Mouse (Mus musculus) megakaryocyte, embryonic 14.5 days (primary cell): ENCODE results near the gene BC049352. TPM values are rescaled to one million over a fixed set of nuclear protein-coding genes. Genes with fewer than 3 reads are reported as not detected.

Experiments
- H3K27me3 ChIP-seq: replicated peaks from 2 replicates; pipeline ENCODE3; 2012; ENCODE audit warnings: inconsistent platforms
- H3K36me3 ChIP-seq: replicated peaks from 2 replicates; pipeline ENCODE3; 2012; ENCODE audit warnings: low read length, inconsistent platforms, mixed read lengths
- H3K4me1 ChIP-seq: 2 replicates; pipeline ENCODE4 v1.6.1; 2012; ENCODE audit warnings: inconsistent platforms
- H3K4me3 ChIP-seq: replicated peaks from 2 replicates; pipeline ENCODE3; 2012; ENCODE audit warnings: moderate library complexity, mild to moderate bottlenecking, inconsistent platforms
- H3K9me3 ChIP-seq: 2 replicates; pipeline ENCODE4 v1.6.1; 2012; ENCODE audit warnings: inconsistent platforms
- FLI1 ChIP-seq: IDR thresholded peaks from 2 replicates; pipeline ENCODE4 v1.6.1; 2012; ENCODE audit warnings: low read length, inconsistent platforms, mixed read lengths
- GATA1 ChIP-seq: IDR thresholded peaks from 3 replicates; pipeline ENCODE4 v1.6.1; 2012; ENCODE audit warnings: mixed read lengths, low read length, inconsistent platforms, borderline replicate concordance
- polyA plus RNA-seq: library from polyadenylated mRNA; stranded (reverse); fragments of >175 nt; gene quantifications from 2 replicates; pipeline ENCODE4 v1.2.3, GENCODE M21; 2012; ENCODE audit warnings: low replicate concordance; ENCODE audit not compliant: insufficient read depth

BC049352 gene
- polyA plus RNA-seq: 0.13 TPM in 1 of 2 replicates, not detected in the other

DNA sequence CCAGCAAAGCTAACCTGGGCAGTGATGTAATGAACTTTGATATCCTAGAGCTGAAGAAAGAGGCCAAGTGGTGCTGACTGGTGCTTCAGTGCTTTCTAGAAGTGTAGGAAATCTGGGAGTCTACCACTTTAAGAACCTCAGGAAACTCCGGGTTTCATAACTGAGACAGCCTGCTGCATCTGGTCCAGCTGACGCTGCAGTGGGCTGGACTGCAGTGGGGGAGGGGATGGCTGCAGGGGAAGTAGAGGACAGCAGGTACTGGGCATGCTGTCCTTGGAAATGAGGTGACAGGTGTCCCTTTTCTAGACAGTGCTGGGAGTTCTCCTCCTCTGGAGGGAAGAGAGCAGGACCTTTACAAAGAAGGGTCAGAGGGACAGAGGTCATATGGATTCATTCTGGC lies at the start of gene BC049352:
Gene BC049352 (plus strand): TSS at position 238 of the 400 bp plus-strand sequence.
- H3K36me3 ChIP-seq: no peaks in the 10 kb centered on the region
- no peak within 1 kb of the TSS for H3K4me3 ChIP-seq
- H3K9me3 ChIP-seq: 0 out of 2 replicates have a peak, but pooled peaks cover 4% of the 10 kb centered on the region
- TF ChIP-seq FLI1 (no peak), GATA1 (no peak)
- H3K4me1 ChIP-seq: peaks cover 3% of the 10 kb centered on the region; the same call in 1 of the 2 replicates
- peaks cover 84% of the 10 kb centered on the region for H3K27me3 ChIP-seq

GRCm38 (mm10) chr9:45133484-45134310 lies 48.1 kb upstream of the BC049352 start:
- TF ChIP-seq FLI1: no peak
- TF ChIP-seq GATA1: no peak
- no peaks in the 10 kb centered on the region for H3K36me3 ChIP-seq
- no peak overlapping the region for H3K4me3 ChIP-seq
- peaks cover 8% of the 10 kb centered on the region for H3K4me1 ChIP-seq
- H3K9me3 ChIP-seq: no peaks in the 10 kb centered on the region
- peaks cover 99% of the 10 kb centered on the region for H3K27me3 ChIP-seq

DNA sequence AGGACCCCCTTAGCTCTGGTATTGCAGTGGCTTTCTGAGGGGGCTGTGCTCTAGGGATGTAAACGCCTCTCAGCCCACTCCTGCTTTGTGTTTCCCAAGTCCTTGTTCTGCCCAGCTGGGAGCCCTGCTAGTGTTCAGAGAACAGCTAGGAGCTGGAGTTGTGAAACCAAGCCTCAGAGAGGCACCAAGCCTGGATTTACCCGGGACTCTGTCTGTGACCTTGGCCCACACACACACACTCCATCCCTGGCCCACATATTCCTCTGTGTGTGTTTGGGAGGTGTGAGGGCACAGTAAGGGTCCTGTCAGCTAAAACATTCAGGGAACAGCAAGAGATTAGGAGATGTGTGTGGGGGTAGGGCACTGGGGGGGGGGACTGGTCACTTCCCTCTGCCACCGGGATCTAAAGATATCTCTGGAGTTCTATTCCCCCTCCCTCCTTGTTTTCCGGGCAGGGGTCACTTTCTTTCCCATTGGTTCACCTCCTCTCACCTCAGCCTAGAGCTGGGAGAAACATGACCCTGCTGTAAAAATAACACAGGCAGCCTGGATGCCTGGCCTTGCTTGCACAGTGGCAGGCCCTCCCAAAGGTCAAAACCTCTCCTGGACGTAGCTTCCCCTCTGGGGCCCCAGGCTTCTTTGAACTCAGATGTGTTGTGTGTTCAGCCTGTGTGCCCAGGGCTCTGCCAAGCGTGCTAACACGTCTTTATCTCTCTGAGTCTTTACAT lies 45.2 kb upstream of the BC049352 start:
- TF ChIP-seq FLI1: no peak
- no peak for TF ChIP-seq GATA1
- Histone ChIP-seq H3K4me3 (no peak overlapping the region), H3K4me1 (peaks cover 9% of the 10 kb centered on the region), H3K36me3 (no peaks in the 10 kb centered on the region), H3K9me3 (no peaks in the 10 kb centered on the region), H3K27me3 (peaks cover 100% of the 10 kb centered on the region)

DNA sequence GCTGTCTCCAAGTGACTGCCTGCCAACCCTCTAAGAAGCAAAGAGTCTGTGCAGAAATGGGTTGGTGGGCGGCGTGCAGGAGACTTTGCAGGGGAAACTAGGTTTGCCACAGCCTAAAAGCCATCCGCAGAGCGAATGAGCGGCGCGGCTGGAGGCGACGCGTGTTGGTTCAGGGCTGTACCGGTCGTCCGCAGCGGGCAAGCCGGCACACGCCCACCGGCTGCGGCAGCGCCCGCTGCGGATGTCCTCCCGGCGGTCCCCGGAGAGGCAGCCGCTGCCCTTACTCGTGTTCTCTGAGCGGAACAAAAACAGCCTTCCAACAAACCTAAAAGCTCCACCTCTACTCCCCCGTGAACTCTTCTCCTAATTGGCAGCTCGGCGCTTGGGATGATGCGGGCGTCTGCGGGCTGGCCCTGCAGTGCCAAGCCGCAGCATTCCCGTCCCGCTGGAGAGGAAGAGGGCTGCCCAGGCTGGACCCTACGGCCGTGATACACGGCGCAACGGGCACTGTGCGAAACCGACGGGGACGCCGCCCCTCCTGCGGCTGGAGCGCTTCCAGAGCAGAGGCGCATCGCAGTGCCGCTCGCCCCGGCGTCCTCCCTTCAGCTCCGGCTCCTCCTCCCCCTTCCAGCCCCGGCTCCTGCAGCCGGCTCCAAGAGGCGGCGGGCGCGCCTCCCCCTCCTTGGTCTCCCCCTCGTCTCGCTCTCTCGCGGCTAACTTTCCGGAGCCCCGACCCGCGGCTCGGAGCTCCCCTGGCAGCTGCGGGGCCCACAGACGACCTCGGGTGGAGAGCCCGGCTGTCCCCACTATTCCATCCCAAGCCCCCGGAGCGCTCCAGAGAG lies 43.4 kb upstream of the BC049352 start, which contains the start of gene Scn4b:
Gene Scn4b (plus strand): TSS at position 205 of the 842 bp plus-strand sequence.
- H3K4me3 ChIP-seq: peak within 1 kb of the TSS; percentile 86

GRCm38 (mm10) chr9:45139082-45139481 lies 42.7 kb upstream of the BC049352 start:
- H3K36me3 ChIP-seq: no peaks in the 10 kb centered on the region
- H3K27me3 ChIP-seq: peaks cover 99% of the 10 kb centered on the region
- H3K9me3 ChIP-seq: no peaks in the 10 kb centered on the region
- no peak overlapping the region for H3K4me3 ChIP-seq
- peaks cover 9% of the 10 kb centered on the region for H3K4me1 ChIP-seq
- no peak for TF ChIP-seq FLI1
- TF ChIP-seq GATA1: no peak

More for the DNA sequence above, 43.4 kb upstream of the BC049352 start, which contains the start of gene Scn4b:
- no peaks in the 10 kb centered on the region for H3K36me3 ChIP-seq
- TF ChIP-seq FLI1 (no peak), GATA1 (no peak)
- no peaks in the 10 kb centered on the region for H3K9me3 ChIP-seq
- H3K27me3 ChIP-seq: peaks cover 100% of the 10 kb centered on the region
- H3K4me1 ChIP-seq: peaks cover 9% of the 10 kb centered on the region

DNA sequence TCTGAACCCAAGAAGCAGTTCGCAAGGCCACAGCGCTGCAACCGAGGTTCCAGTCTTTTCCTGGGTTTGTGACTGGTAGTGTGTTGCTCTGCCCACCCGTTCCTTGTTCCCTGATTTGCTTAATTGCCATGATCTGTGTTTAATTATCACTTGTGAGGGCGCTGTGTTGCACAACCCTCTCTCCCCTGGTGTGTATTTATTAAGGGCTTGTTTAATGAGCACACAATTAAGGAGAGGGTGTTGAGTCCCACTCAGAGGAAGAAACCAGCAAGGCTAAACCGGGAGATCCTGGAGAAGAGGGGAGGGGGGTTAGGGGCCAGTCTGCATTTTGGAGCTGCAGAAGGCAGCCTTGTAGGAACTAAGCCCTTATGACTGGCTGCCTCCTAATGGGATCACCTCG lies 40.9 kb upstream of the BC049352 start:
- Histone ChIP-seq H3K4me3 (no peak overlapping the region), H3K36me3 (no peaks in the 10 kb centered on the region), H3K27me3 (peaks cover 99% of the 10 kb centered on the region), H3K9me3 (no peaks in the 10 kb centered on the region), H3K4me1 (peaks cover 19% of the 10 kb centered on the region)
- TF ChIP-seq FLI1: no peak
- TF ChIP-seq GATA1: no peak

DNA sequence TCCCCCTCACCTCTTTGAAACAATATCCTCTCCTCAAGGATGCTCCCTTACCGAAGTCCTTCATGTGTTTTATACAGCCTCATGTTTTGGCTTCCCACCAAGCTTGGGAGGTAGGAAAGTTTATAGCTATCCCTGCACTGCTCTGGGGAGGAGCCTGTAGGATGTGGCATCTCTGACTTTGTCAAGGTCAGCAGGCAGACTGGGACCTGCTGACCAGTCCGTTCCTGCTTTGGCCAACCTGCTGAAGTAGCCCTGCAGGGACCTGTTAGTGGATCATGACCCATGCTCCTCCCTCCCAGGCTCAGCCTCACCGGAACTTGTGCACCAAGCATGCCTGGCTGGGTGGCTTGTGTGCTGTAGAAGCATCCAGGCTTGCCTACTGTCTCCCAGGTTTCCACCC lies 39.1 kb upstream of the BC049352 start:
- no peaks in the 10 kb centered on the region for H3K9me3 ChIP-seq
- no peaks in the 10 kb centered on the region for H3K36me3 ChIP-seq
- TF ChIP-seq FLI1 (no peak), GATA1 (no peak)
- H3K4me1 ChIP-seq: peaks cover 22% of the 10 kb centered on the region
- H3K4me3 ChIP-seq: no peak overlapping the region
- peaks cover 98% of the 10 kb centered on the region for H3K27me3 ChIP-seq

GRCm38 (mm10) chr9:45145533-45146266 lies 36.1 kb upstream of the BC049352 start:
- Histone ChIP-seq H3K9me3 (no peaks in the 10 kb centered on the region), H3K4me1 (peaks cover 12% of the 10 kb centered on the region), H3K36me3 (no peaks in the 10 kb centered on the region), H3K4me3 (peak overlapping the region; percentile 79), H3K27me3 (peaks cover 98% of the 10 kb centered on the region)
- no peak for TF ChIP-seq GATA1

- no peak for TF ChIP-seq GATA1
- TF ChIP-seq FLI1: no peak
- Histone ChIP-seq H3K4me1 (peaks cover 12% of the 10 kb centered on the region), H3K9me3 (no peaks in the 10 kb centered on the region), H3K36me3 (no peaks in the 10 kb centered on the region), H3K27me3 (peaks cover 98% of the 10 kb centered on the region), H3K4me3 (peak overlapping the region; percentile 79)
Measured at GRCm38 (mm10) chr9:45146267-45146597, 35.6 kb upstream of the BC049352 start.
